Mouse (Mus musculus): ENCODE data around the gene Il6st.
"Not testable (repeated sequence)": the region's sequence is repeated elsewhere in the genome, so short reads cannot be mapped to it uniquely, and the experiment has no call there.

Gene Il6st

GRCm38 (mm10) chr13:112463868-112464625, at the start of gene Il6st:
Gene Il6st, plus strand, starts transcription at chr13:112464070.
- peak; percentile 90 to 92 for DNase-seq (ENCODE audit: low spot score in 2 of 2)

GRCm38 (mm10) chr13:112415896-112416295, 48.0 kb upstream of the Il6st start:
- DNase-seq (ENCODE audit: low spot score in 2 of 2): no peak

DNA sequence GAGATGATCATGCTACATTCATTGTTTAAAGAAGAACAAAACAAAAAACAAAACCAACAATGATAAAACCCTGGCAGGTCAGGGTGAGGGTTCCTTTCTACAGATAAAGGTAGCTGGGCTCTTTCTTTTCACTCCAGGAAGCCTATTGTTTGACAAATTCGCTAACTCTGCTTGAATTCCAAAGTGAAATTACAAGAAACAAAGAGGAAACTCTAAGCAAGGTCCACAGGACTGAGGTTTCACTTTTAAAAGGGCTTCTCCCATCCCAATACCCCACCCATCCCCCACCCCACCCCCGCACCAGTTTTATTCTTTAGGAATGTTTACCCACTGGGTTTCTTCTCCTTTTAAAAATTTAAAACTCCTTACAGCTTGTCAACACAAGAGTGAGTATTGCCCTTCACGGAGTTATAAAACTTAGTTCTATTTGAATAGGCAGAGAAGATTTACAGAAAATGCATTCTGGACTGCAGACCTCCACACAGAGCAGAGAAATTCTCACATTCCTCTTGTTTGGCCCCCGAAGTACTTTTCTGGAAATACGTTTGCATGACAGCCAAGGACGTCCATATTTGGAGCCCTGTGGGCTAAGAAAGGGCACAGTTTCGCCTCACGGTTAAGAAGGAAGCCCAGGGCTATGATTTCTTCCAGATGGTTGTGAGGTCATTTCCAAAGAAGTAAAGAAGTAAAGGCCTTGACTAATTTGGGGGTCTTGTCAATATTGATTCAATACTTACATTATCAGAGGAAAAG, 47.3 kb upstream of the Il6st start:
- DNase-seq (ENCODE audit: low spot score in 2 of 2): no peak

- DNase-seq (ENCODE audit: low spot score in 2 of 2): no peak
Measured at GRCm38 (mm10) chr13:112417163-112417523, 46.7 kb upstream of the Il6st start.

DNA sequence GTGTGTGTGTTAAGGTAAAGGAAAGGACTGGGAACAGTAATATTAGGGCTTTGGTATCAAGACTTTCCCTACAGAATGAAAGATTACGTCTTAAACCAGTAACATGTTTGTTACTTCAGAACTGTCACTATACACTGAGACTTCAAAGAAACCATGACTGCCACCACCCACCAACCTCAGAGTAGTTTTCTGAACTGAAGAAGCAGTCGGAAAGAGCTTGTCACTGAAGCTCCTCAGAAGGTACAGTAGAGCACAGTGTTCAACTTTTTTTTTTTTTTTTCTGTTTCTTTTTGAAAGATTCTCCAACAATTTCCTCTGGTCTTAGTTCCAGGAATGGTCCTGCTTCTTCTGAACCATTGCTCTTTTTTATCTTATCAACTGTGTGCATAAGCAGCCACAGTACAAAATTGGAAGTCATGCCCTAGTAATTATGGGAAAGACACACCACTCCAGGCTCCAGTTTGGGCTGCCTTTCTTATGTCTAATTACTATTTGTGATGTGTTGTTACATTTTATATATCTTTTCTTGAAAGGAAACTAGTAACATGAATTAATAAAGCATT, 45.9 kb upstream of the Il6st start:
- DNase-seq (ENCODE audit: low spot score in 2 of 2): no peak

DNA sequence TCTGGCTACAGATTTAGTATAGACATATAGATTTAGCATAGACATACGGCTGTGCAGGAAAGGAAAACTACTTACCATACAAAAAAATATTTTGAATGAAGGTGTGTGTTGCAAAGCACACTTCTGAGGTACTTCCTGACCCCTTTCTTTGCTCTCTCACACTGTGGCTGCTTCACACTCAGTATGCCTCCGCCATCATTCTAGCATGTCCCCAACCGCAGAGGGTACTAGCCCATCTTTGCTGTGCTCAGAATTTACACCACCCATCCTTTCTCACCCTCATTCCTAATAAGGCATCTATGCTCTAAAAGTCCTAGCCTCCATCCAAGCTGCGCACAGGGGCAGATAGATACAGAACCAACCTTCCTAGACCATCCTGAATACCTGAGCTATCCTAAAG, 45.3 kb upstream of the Il6st start:
- no peak for DNase-seq (ENCODE audit: low spot score in 2 of 2)

GRCm38 (mm10) chr13:112424212-112424611, 39.7 kb upstream of the Il6st start:
- no peak for DNase-seq (ENCODE audit: low spot score in 2 of 2)

DNA sequence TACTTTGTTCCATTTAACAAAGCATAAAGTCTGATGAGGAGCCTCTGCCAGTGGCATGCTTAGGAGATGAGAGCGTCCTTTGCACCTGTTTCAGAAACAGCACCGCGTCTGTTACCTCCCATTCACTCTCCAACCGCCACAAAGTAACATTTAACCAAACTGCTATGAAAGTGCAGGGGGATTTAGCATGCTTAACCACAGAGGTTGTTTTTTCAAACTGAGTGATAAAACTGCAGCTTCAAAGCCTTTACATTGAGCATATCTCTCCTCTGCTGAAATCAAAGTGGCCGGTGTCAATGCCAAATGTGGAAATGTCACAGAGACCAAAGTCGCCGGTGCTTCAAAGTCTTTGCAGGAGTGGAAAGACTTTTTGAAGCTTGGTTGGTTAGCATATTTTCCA, 39.2 kb upstream of the Il6st start:
- no peak for DNase-seq (ENCODE audit: low spot score in 2 of 2)

DNA sequence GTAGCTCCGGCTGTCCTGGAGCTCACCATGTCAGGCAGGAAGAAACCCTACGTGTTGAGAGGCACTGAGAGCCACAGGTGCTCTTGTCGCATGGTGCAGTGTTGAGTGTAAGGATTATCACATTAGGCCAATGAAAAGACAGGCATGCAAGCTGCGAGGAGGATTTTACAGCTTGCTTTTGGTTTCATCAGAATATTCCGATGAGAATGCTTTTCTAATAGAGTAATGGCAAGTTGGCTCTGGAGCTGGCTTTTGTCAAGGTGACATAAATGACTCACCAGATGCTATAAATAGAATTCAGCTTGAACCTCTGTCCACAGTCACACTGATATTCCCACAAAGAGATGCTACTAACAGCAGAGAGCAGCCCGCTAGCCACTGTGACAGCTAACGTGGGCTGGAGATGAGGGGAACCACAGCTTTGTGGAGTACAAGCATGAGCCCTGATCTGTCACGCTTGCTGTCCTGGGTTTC, 38.7 kb upstream of the Il6st start:
- DNase-seq (ENCODE audit: low spot score in 2 of 2): no peak

DNA sequence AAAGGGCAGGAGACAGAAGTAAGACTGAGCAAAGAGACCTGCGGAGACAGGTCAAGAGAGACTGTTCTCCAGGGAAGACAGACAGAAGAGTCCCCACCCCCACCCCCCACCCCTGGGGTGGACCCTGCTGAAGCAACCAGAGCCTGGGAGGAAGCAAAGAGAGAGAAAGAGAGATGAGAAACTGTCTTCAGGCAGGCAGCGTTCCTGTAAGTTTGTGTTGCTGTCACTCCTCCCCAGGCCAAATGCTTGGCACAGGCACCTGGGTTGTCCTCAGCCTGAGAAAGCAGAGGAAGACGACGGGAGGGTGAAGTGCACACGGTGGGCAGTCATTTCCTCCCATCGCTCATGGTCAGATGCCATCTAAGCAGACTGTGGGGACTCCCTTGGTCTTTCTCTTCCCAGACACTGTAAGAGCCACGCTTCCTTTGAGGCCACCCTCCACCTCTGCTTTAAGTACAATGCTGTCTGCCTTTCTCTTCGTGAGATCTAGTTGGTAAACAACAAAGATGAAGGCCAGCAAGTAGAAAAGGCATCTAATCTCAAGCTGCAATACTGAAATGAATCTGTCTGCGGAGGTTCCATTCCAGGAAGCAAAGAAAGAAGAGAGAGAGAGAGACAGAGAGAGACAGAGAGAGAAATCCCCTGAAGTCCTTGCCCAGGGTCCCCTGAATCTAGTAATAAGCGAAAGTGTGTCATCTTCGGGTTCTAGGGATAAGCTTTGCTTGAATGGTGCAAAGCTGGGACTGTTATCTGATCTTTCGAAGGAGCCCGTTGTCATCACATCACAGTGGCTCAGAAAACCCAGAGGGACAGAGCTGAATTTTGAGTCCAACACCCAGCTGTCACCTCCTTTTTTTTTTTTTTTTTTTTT, 37.4 kb upstream of the Il6st start:
- no peak for DNase-seq (ENCODE audit: low spot score in 2 of 2)

DNA sequence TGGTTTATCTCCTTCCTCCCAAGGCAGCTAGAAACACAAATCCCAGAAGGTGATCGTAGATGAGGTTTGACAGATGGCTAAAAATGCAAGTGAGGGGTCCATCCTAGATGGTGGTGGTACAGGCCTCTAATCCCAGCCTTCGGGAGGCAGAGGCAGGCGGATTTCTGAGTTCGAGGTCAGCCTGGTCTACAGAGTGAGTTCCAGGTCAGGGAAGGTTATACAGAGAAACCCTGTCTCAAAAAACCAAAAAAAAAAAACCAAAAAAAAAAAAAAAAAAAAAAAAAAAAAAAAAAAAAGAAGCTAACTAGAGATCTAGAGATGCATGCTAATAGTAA, 36.8 kb upstream of the Il6st start:
- not testable (repeated sequence) for DNase-seq (ENCODE audit: low spot score in 2 of 2)

DNA sequence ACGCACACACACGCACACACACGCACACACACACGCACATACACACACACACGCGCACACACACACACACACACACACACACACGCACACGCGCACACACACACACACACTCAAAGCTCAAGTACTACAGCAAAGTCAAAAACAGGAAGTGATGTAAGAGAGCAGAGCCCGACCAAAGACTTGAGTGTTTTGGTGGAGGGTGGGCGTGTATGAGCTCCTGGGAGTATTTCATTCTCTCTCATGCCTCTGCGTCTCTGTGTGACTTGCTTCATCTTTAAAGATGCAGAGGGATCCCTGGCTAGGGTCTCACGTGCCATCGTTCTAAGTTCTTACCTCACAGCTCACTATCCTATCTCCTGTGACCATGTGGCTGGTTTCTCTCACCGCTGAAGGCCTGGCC, 36.3 kb upstream of the Il6st start:
- DNase-seq (ENCODE audit: low spot score in 2 of 2): no peak

DNA sequence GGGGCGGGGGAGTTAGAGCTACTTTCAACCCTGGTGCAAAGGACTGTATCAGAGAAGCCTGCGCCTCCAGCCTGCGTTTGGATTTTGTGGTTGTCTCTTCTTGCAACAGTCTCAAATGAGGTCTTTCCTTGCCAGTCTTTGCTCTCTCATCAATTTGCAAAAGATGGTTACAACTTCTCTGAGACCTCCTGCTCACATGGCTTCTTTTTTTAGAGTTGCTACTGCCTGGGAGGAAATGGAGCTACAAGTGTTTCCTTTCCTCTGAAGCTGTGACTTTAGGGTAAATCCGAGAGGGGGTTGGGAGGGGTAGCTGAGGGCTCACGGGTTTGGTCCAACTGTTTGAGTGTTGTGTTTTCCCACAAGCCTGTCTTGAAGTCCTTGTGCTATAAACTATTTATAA, 30.6 kb upstream of the Il6st start:
- peak in 1 of 2 experiments; percentile 29 for DNase-seq (ENCODE audit: low spot score in 2 of 2)

DNA sequence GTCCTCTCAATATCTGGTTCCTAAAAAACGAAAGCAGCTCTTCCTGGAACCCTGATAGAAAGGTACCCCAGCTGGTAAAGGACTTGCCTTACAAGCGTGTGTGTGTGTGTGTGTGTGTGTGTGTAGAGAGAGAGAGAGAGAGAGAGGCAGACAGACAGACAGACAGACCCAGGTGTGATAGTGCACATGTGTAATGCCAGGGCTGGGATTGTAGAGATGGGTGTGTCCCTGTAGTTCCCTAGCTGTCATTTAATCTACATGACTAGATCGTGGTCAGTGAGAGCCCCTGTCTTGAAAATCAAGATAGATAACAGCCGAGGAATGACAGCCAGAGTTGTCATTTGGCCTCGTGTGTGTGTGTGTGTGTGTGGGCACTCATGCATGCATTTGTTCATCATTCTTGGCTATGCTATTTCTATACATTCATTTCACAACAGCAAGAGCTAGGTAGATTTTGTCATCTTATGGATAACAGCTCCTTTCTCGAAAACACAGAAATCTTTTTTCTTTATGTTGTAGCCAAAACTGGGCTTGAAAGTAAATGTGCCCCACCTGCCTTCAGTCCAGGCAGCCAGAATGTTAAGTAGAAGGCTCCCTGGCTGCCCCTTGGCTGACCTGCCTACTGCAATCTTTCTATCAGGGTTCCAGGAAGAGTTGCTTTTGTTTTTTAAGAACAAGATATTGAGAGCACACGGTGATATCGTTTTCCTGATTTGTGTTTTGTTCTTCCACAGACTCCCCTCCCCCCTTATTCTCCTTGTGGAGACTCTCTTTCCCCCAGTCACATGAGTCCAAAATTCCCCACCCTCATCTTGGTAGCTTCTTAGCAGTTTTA, 28.4 kb upstream of the Il6st start:
- DNase-seq (ENCODE audit: low spot score in 2 of 2): no peak

DNA sequence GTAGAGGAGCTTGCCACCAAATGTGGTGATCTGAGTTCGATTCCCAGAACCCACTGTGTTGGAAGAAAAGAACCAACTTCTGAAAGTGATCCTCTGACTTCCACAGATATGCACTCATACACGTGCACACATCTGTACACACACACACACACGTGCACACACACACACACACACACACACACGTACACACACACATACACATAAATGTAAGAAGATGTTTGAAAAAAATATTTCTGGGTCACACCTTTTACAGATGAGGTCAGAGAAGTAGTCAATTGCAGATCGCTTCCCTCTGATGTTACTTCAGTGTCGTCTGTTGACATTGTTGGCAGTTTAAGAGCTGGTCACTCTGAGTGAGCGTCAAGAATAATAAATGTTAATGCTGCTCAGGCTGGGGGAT, 27.6 kb upstream of the Il6st start:
- DNase-seq (ENCODE audit: low spot score in 2 of 2): no peak

DNA sequence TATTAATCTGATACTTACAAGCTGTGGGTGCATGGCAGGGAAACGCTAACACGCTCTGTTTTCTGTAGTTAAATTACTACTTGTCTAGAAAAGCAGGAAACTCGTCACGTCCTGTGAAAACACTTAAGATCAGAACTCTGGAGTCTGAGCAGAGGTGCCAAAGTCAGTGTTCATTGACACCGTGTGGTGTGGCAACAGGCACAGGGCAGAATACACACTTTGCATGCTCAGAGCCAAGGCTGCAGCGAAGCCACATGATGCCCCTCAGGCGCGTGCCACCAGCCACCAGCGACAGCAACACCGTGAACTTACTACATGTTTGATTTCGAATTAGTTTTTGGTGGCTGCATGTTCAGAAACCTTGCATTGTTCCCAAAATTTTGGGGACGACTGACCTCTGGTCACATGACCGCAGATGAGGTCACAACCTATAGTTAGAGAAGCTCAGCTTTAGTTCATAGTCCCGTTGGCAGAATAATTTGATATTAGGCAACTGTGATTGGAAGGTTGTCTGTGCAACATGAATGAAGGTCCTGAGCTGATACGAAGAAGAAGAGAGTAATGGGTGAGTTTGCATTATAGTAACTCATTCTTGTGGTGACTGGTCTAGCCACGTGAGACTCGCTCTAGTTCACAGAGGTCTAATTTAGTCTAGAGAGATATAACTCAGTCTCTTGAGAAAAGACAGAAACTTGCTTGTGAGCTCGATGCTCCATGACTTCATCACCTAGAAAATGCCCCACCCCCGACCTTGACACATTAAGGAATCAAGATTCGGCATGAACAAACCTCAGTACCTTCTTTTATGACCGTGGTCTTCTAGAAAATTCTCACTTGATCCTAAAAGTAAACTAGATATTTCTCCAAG, 25.6 kb upstream of the Il6st start:
- no peak for DNase-seq (ENCODE audit: low spot score in 2 of 2)

DNA sequence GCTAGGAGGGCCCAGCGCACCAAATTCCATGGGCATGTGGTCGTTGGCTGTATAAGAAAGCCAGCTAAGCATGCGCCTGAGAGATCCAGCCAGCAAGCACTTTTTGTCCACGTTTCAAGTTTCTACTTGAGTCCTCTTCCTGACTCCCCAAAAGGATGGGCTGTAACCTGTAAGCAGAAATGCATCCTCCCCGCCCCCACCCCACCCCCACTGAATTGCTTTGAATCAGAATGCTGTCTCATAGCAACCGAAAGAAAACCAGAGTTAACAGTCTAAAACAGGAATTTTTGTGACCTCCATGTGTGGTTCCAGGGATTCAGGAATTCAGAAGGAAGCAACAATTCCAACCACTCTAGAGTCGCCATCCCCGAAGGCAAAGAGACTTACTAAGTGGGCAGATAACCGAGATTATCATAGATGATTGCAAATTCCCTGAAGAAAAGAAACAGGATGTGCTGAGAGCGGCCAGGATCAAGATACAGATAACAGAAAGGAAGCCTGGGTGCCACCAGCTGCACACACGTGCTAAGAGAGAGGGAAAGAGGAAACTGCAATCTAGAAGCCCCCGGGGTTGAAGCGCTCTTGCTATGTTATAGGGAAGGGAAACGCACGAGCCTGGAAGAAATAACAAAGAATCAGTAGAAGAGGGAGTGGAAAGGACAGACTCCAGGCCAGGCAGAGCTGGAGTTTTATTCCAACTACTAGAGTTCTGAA, 24.6 kb upstream of the Il6st start:
- no peak for DNase-seq (ENCODE audit: low spot score in 2 of 2)

DNA sequence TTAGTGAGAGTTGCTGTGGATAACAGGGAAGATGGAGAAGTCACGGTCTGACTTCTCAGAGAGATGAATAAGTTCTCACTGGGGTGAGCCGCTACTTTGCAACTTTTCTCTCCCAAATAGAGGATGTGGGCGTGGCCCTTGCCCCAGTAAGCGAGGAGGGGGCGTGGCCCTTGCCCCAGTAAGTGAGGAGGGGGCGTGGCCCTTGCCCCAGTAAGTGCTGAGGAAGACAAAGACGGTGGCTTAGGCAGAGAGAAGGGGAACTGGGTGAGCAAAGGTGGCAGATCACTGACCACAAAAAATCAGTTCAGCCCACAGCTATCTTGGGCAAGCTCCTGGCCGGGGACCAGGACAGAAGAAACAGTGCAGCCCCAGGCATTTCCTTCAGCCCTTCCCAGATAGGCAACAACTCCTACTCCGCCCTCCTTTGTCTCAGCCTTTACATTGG, 23.9 kb upstream of the Il6st start:
- peak; percentile 50 to 61 for DNase-seq (ENCODE audit: low spot score in 2 of 2)

DNA sequence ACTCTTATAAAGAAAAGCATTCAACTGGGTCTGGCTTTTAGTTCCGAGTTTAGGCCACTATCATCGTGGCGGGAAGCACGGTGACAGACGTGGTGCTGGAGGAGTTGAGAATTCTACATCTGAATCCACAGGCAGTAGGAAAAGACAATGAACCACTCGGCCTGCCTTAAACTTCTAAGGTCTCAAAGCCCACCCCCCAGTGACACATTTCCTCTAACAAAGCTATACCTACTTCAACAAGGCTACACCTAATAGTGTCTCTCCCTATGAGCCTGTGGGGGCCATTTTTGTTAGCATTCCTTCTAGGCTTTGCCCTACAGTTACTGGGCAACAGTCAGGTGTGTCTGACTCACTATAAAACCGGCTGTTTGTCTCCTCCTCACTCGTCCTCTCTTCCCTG, 23.2 kb upstream of the Il6st start:
- DNase-seq (ENCODE audit: low spot score in 2 of 2): no peak

Measured in frontal cortex, postnatal 10 days (tissue).